Mouse (Mus musculus): ENCODE data around the gene 2610528J11Rik.

- TF ChIP-seq CTCF (IDR thresholded peaks at IDR 0.05; ENCODE audit: low read depth) (no peak), EP300 (IDR thresholded peaks at IDR 0.05; ENCODE audit: low read depth) (no peak)
Measured at GRCm38 (mm10) chr4:118489717-118490132, 37.1 kb upstream of the 2610528J11Rik start, which contains the start of gene Tie1.
